Mouse (Mus musculus) bone marrow, adult 2 months (tissue): ENCODE measurements around the gene Gm6176. TPM values are rescaled to one million over a fixed set of nuclear protein-coding genes. Genes with fewer than 3 reads are reported as not detected.
"Not testable (repeated sequence)": the region's sequence is repeated elsewhere in the genome, so short reads cannot be mapped to it uniquely, and the experiment has no call there.

Experiments used
- H3K27ac ChIP-seq: fragments of 200-500 bp; 2 replicates; pipeline ENCODE4 v1.5.1; 2012; ENCODE audit warnings: low read depth, mild to moderate bottlenecking, control low read depth, inconsistent platforms, low read length; ENCODE audit not compliant: control insufficient read depth, poor library complexity, insufficient read depth
- H3K4me1 ChIP-seq: fragments of 200-500 bp; 2 replicates; pipeline ENCODE4 v1.6.1; 2011; ENCODE audit warnings: low read length; ENCODE audit not compliant: control insufficient read depth, insufficient read depth
- H3K4me3 ChIP-seq: fragments of 200-500 bp; replicated peaks from 2 replicates; pipeline ENCODE3; 2011; ENCODE audit warnings: mild to moderate bottlenecking, low read depth, low read length, control low read depth; ENCODE audit not compliant: control insufficient read depth
- WGBS: fragments of 180-500 bp; shearing (Covaris S2); methylation state at CpG from one replicate; pipeline ENCODE4 v1.1.7; 2018; 5-methylcytosine and 5-hydroxymethylcytosine counted together
- polyA plus RNA-seq: library from polyadenylated mRNA; stranded (reverse); fragments of >200 nt; gene quantifications from 2 replicates; pipeline ENCODE4 v1.2.4, GENCODE M21; 2011; ENCODE audit warnings: low replicate concordance; ENCODE audit not compliant: missing spikeins, insufficient read depth, insufficient read length

Gm6176 gene
- not detected in 2 replicates for polyA plus RNA-seq

DNA sequence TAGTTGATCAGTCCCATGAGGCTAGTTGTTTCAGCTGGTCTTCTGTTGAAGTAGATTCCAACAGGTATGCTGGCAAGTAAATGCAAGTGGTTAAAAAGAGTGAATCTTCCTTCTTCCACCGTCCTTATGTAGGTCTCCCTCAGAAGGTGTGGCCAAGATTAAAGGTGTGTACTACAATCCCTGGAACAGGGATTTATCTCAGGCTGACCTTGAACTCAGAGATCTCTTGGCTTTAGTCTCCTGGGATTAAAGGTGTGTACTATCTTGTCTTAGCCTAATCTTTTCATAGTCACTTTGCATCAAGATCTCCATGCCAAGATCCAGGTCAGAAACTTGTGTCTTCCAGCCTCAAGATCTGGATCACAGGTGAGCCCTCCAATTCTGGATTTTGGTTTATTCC lies at the start of gene Gm6176:
Gene Gm6176 (minus strand): TSS at position 101 of the 400 bp plus-strand sequence.
- not testable (repeated sequence) for H3K27ac ChIP-seq, H3K4me3 ChIP-seq, H3K4me1 ChIP-seq
- WGBS, result no CpG with 5 or more reads among the region's 1 CpGs

DNA sequence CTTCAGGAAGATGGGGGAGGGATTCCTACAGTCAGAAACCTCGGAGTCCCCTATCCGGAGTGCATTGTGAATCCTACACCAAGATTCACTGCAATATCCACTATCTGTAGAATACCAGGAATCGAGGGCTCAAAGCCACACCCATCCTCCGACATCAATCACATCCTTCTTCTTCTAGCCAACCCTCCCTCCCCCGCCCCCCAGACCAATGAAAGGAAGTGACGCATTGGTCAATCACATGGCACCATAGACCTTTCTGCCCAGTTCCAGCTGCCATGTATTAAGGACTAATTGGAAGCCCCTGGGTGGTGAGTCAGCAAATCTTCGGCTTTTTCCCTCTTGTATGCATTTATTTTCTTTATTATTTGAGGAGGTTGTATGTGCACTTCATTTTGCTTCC lies 12.7 kb upstream of the Gm6176 start, which contains the start of gene Vmn1r139:
Gene Vmn1r139 (plus strand): TSS at position 301 of the 400 bp plus-strand sequence.
- not testable (repeated sequence) for H3K4me3 ChIP-seq, H3K4me1 ChIP-seq, H3K27ac ChIP-seq
- WGBS, result no CpG with 5 or more reads among the region's 7 CpGs

DNA sequence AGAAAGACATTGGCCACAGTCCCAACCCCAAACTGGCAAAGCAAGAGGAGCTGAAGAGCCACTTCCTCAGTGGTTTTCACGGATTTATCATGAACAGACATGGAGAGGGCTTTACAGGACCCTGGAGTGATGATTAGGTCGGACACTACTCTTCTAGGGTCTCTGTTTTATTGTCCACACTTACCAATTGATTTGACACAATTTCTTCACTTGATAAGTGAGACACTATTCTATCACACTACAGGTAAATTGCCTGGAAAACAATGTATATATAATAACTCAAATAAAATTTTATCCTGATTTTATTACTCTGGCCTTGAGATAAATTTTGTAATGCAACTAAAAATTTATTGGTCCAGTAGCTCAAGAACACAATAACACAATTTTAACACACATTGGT lies 27.3 kb downstream of the Gm6176 start, which contains the start of gene Vmn1r138:
Gene Vmn1r138 (minus strand): TSS at position 101 of the 400 bp plus-strand sequence.
- H3K27ac ChIP-seq, H3K4me3 ChIP-seq, H3K4me1 ChIP-seq: not testable (repeated sequence)
- WGBS, result no CpG with 5 or more reads among the region's 2 CpGs

Other genes with a start within 250 kb of the Gm6176 start
- gene Vmn1r135, start 224.0 kb downstream of the Gm6176 start, polyA plus RNA-seq, result not detected in 2 replicates
- gene Gm5725, start 212.0 kb downstream of the Gm6176 start, polyA plus RNA-seq, result not detected in 2 replicates
- gene Gm5891, start 135.0 kb downstream of the Gm6176 start, polyA plus RNA-seq, result 2.6 TPM in 1 of 2 replicates, not detected in the other
- not detected in 2 replicates for gene Vmn1r137, start 61.7 kb downstream of the Gm6176 start, polyA plus RNA-seq
- not detected in 2 replicates for gene Vmn1r138, start 27.4 kb downstream of the Gm6176 start, polyA plus RNA-seq
- gene Vmn1r139, start 12.8 kb upstream of the Gm6176 start, polyA plus RNA-seq, result not detected in 2 replicates
- gene Gm16451, start 61.9 kb upstream of the Gm6176 start, polyA plus RNA-seq, result not detected in 2 replicates
- gene Gm10666, start 78.4 kb upstream of the Gm6176 start, polyA plus RNA-seq, result not detected in 2 replicates
- gene Vmn1r142, start 107.7 kb upstream of the Gm6176 start, polyA plus RNA-seq, result not detected in 2 replicates
- not detected in 2 replicates for gene Vmn1r143, start 133.1 kb upstream of the Gm6176 start, polyA plus RNA-seq
- not detected in 2 replicates for gene Gm8653, start 145.0 kb upstream of the Gm6176 start, polyA plus RNA-seq
- not detected in 2 replicates for gene Gm8453, start 173.2 kb upstream of the Gm6176 start, polyA plus RNA-seq